Mouse (Mus musculus) embryonic facial prominence, embryonic 12.5 days (tissue): Measurements from ENCODE around the gene Filip1l. TPM values are rescaled to one million over a fixed set of nuclear protein-coding genes. Genes with fewer than 3 reads are reported as not detected.
A peak's percentile ranks its signal among the peaks of the same experiment; 100 is the strongest.

Experiments
- ATAC-seq: fragments of 200-750 bp; cut with Nextera tagmentation; 2 replicates; pipeline ENCODE4 v1.8.0; 2017; ENCODE audit not compliant: insufficient number of reproducible peaks, insufficient read depth, low FRiP score, low TSS enrichment
- H3K27ac ChIP-seq: fragments of 300-500 bp; sonication (generic); 2 replicates; pipeline ENCODE4 v1.5.1; 2016; ENCODE audit warnings: mild to moderate bottlenecking
- H3K27me3 ChIP-seq: fragments of 300-500 bp; sonication (generic); 2 replicates; pipeline ENCODE4 v1.6.1; 2016; ENCODE audit warnings: mild to moderate bottlenecking, moderate library complexity
- H3K36me3 ChIP-seq: fragments of 300-500 bp; sonication (generic); 2 replicates; pipeline ENCODE4 v1.6.1; 2016; ENCODE audit warnings: mild to moderate bottlenecking
- H3K4me1 ChIP-seq: fragments of 300-500 bp; sonication (generic); 2 replicates; pipeline ENCODE4 v1.6.1; 2016
- H3K4me2 ChIP-seq: fragments of 300-500 bp; sonication (generic); replicated peaks from 2 replicates; pipeline ENCODE4 v1.6.1; 2016; ENCODE audit warnings: mild to moderate bottlenecking, moderate library complexity
- H3K4me3 ChIP-seq: fragments of 300-500 bp; sonication (generic); 2 replicates; pipeline ENCODE4 v1.5.1; 2016; ENCODE audit warnings: mild to moderate bottlenecking
- H3K9ac ChIP-seq: fragments of 300-500 bp; sonication (generic); 2 replicates; pipeline ENCODE4 v1.6.1; 2016; ENCODE audit warnings: mild to moderate bottlenecking, moderate library complexity
- H3K9me3 ChIP-seq: fragments of 300-500 bp; sonication (generic); 2 replicates; pipeline ENCODE4 v1.6.1; 2016; ENCODE audit warnings: mild to moderate bottlenecking, moderate library complexity
- WGBS: fragments of 180-500 bp; shearing (Covaris S2); methylation state at CpG from one replicate; pipeline ENCODE4 v1.1.7; 2016; 5-methylcytosine and 5-hydroxymethylcytosine counted together
- polyA plus RNA-seq: library from polyadenylated mRNA; unstranded; fragments of >200 nt; fragmentation: Nextera tagmentation; extraction: Ambion mirVana; gene quantifications from 2 replicates; pipeline ENCODE4 v1.2.1, GENCODE M21; 2016

Gene Filip1l
- polyA plus RNA-seq, 1 experiment from 2014 or later = 27.4 TPM

DNA sequence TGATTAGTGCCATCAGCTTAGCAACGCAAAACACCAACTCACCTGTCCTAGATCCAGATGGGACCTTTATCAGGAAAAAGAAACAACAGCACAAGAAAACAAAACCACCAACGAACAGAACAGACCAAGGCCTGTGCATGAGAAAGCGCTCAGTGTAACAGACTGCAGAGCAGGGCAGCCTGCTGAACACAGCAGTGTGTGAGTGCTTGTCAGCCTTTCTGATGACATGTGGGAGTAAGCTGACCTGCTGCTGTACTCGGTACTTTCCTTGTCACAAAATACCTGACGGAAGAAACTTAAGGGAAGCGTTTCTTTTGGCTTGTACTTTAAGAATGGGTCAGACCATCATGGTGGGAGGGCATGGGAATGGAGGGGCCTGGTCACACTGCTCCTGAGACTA lies 3.6 kb downstream of the Filip1l start:
- 64% methylated on average over 6 of the region's 6 CpGs for WGBS
- Histone ChIP-seq H3K4me3 (no peak overlapping the region), H3K27me3 (no peaks in the 10 kb centered on the region), H3K9me3 (no peaks in the 10 kb centered on the region), H3K4me1 (peaks cover 25% of the 10 kb centered on the region; the same call in 1 of the 2 replicates), H3K4me2 (no peak overlapping the region), H3K27ac (no peak overlapping the region), H3K36me3 (no peaks in the 10 kb centered on the region), H3K9ac (no peak overlapping the region)
- ATAC-seq = no peak

DNA sequence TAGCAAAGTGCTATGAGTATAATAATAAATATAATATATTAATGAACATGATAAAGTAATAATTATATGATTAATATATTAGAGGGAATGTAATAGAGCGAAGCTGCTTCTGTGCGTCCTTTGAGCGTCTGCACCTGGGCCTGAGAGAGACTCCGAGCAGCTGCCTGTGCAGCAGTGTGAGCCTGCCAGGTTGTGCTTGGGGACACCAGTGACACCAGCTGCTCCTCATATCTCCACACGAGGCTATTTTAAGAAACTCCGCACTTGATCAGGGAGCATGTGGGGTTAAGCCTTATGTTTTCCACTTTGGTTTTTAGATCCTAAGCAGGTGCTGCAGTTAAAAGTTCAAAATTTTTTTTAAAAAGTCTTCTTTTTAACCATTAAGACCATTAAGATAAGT lies 4.1 kb downstream of the Filip1l start:
- Histone ChIP-seq H3K4me1 (peaks cover 22% of the 10 kb centered on the region; the same call in 1 of the 2 replicates), H3K4me2 (no peak overlapping the region), H3K36me3 (no peaks in the 10 kb centered on the region), H3K9me3 (no peaks in the 10 kb centered on the region), H3K27ac (no peak overlapping the region), H3K27me3 (no peaks in the 10 kb centered on the region), H3K4me3 (no peak overlapping the region), H3K9ac (no peak overlapping the region)
- WGBS = 84% methylated on average over 6 of the region's 6 CpGs
- ATAC-seq = no peak

DNA sequence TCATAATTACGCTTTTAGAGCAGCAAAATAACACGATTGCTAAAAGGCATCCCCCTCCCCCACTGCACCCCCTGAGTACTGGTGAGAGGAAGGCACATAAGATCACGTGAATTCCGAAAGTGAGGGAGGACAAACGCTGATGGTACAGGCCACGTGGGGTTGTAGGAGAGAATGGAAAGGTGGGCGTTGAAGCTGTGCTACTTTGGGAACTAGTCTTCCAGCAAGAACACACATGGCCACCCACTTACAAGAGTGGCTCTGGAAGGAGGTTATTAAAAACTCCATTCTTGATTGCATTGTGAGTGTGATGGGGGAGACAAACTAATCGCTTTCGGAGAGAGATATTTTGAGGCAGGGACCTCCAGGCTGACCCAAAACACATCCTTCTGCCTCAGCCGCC lies 6.4 kb downstream of the Filip1l start:
- WGBS = 92% methylated on average over 10 of the region's 10 CpGs

DNA sequence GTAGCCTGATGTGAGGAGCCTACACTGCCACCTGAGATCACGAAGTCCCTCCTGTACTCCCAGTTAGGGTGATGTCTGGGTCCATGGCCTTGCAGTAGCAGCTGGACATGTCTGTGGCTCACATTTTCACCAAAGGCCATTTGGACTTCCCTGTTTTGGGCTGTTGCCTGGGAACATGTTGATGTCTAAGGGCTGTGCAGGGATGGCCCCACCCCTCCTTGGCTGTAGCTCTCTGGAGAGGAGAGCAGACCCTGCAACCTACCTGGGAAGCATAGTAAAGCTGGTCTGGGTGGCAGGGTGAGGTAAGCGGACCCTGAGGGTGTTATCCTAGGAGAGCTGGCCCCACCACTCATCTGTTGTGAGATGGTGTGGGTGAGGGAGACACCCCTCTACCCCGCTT lies 7.9 kb downstream of the Filip1l start:
- Histone ChIP-seq H3K9ac (no peak overlapping the region), H3K36me3 (no peaks in the 10 kb centered on the region), H3K27me3 (no peaks in the 10 kb centered on the region), H3K27ac (no peak overlapping the region), H3K9me3 (no peaks in the 10 kb centered on the region), H3K4me2 (no peak overlapping the region), H3K4me3 (no peak overlapping the region), H3K4me1 (peaks cover 17% of the 10 kb centered on the region; the same call in 1 of the 2 replicates)
- 0 out of 2 replicates have a peak, but pooled peaks have one; percentile 38 for ATAC-seq
- WGBS = 93% methylated on average over 3 of the region's 3 CpGs

More for the DNA sequence above, 6.4 kb downstream of the Filip1l start:
- Histone ChIP-seq H3K27me3 (no peaks in the 10 kb centered on the region), H3K4me3 (no peak overlapping the region), H3K4me1 (peaks cover 16% of the 10 kb centered on the region; the same call in 1 of the 2 replicates), H3K9ac (no peak overlapping the region), H3K36me3 (no peaks in the 10 kb centered on the region), H3K27ac (no peak overlapping the region), H3K4me2 (no peak overlapping the region), H3K9me3 (no peaks in the 10 kb centered on the region)
- no peak for ATAC-seq

DNA sequence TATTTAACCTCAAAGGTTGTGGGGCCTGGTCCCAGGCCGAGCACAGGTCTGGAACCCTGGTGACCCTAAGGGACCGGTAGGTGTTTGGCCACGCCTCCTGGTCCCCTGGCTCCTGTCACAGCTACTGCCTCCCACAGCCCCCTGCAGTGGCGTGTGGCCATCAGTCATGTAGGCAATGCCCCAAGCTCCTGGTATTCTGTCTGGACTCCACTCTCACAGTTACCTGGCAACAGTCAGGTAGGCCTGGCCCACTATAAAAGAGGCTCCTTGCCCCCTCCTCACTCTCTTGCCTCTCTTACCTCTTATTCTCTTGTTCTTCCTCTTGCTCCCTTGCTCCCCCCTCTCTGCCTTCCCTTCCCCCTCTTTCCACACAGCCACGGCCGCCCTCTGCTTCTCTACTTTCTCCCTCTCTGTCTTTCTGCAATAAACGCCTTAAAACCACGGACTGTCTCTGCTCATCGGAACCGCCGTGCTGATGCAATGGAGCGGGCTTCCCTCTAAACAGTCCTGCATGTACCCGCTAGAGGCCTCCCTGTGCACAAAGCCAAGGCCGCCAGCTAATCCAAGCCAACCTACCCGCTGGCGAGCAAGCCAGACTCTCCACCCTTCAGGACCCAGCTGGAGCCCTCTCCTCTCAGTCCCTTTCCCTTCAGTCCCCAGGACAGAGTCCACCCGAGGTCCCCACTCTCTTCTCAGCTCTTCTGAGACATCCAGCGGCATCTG lies 9.9 kb downstream of the Filip1l start:
- Histone ChIP-seq H3K27ac (no peak overlapping the region), H3K9ac (no peak overlapping the region; the same call in 1 of the 2 replicates)

DNA sequence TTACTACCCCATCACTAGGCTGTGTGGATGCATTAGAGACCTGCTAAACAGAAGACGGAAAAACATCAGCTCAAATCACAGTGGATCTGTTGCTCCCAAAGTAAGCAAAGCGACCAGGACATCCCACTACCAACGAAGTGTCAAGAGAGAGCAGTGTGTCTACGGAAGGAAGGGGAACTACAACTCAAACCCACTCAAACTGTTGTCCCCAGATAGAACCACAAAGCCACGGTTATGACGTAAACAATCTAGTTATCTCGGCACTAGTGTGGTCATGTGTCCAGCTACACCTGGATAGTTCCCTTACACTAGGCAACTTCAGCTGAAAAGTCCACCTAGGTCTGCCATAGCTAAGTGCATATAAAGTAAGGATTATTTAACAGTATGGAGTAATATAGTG lies 11.6 kb downstream of the Filip1l start:
- ATAC-seq = no peak
- no peaks in the 10 kb centered on the region for H3K9me3 ChIP-seq
- no peaks in the 10 kb centered on the region for H3K27me3 ChIP-seq
- no peak overlapping the region for H3K4me3 ChIP-seq
- peaks cover 28% of the 10 kb centered on the region for H3K4me1 ChIP-seq
- WGBS = 86% methylated on average over 7 of the region's 7 CpGs
- no peak overlapping the region for H3K9ac ChIP-seq
- H3K36me3 ChIP-seq = no peaks in the 10 kb centered on the region
- H3K4me2 ChIP-seq = no peak overlapping the region
- H3K27ac ChIP-seq = no peak overlapping the region

More for the DNA sequence above, 9.9 kb downstream of the Filip1l start:
- 28% methylated on average over 18 of the region's 18 CpGs for WGBS
- no peaks in the 10 kb centered on the region for H3K27me3 ChIP-seq
- H3K36me3 ChIP-seq = no peaks in the 10 kb centered on the region
- no peak overlapping the region for H3K4me3 ChIP-seq
- peaks cover 19% of the 10 kb centered on the region; the same call in 1 of the 2 replicates for H3K4me1 ChIP-seq
- H3K9me3 ChIP-seq = no peaks in the 10 kb centered on the region
- peak overlapping the region; percentile 36 for H3K4me2 ChIP-seq
- no peak for ATAC-seq

DNA sequence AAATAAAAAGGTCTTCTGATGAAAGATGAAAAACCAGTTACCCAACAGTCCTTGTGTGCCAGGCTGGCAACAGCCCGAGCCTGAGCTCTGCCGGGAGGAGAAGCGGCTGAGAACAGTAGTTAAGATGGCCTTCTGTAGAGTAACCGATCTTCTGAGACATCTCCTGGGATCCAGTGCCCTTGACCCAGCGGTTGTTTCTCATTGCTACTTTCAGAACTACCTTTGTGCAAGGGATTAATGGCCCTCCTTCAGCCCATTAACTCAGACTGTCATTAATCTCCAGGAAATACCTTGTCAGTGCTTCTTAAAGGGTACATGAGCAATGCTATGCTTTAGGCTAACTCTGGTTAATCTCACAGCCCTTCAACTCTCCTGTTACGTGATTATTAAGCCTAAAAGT lies 13.2 kb downstream of the Filip1l start:
- Histone ChIP-seq H3K9ac (no peak overlapping the region), H3K9me3 (no peaks in the 10 kb centered on the region), H3K4me2 (no peak overlapping the region), H3K36me3 (no peaks in the 10 kb centered on the region), H3K4me3 (no peak overlapping the region), H3K27me3 (no peaks in the 10 kb centered on the region), H3K4me1 (peaks cover 37% of the 10 kb centered on the region), H3K27ac (no peak overlapping the region)
- 40% methylated on average over 6 of the region's 6 CpGs for WGBS
- ATAC-seq = no peak; the same call in 1 of the 2 replicates

DNA sequence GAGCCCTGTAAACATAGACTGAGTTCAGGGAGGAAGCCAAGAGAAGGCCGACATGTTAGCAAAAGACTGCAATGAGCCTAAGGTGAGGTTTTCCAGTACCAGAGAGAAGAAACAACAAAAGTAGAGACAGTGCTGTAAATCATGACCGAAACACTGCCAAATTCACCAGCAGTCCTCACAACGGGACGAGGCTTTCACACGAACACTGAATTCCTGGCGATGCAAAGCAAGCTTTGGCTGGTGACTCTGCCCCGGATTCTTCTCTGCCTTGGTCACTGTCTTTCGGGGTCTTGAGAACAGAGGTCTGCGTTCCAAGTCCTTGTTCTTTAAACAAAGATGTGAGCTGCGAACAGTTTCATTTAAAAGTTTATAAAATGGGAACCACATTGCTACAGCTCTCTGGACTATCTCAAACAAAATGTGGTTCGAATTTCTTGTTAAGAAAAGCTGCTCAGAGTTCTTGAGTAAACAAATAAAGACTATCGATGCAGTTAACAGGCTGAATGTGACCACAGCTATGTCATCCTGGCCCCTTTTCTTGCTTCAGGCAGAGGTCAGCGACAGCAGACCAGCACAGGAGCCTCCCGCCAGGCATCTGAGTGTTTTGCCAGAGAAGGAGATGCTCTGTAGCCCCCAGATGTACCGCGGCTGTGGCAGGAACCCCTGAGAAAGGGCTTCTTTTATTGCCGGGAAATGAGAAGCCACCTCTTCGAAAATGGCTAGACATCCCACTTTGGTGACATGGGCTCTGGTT lies 14.2 kb downstream of the Filip1l start:
- no peaks in the 10 kb centered on the region for H3K9me3 ChIP-seq
- no peaks in the 10 kb centered on the region for H3K36me3 ChIP-seq
- H3K9ac ChIP-seq = no peak overlapping the region
- peak overlapping the region; percentile 48 for H3K27ac ChIP-seq
- H3K4me2 ChIP-seq = no peak overlapping the region
- H3K4me3 ChIP-seq = no peak overlapping the region
- no peak for ATAC-seq
- 32% methylated on average over 18 of the region's 18 CpGs for WGBS
- H3K27me3 ChIP-seq = no peaks in the 10 kb centered on the region
- peaks cover 37% of the 10 kb centered on the region for H3K4me1 ChIP-seq

DNA sequence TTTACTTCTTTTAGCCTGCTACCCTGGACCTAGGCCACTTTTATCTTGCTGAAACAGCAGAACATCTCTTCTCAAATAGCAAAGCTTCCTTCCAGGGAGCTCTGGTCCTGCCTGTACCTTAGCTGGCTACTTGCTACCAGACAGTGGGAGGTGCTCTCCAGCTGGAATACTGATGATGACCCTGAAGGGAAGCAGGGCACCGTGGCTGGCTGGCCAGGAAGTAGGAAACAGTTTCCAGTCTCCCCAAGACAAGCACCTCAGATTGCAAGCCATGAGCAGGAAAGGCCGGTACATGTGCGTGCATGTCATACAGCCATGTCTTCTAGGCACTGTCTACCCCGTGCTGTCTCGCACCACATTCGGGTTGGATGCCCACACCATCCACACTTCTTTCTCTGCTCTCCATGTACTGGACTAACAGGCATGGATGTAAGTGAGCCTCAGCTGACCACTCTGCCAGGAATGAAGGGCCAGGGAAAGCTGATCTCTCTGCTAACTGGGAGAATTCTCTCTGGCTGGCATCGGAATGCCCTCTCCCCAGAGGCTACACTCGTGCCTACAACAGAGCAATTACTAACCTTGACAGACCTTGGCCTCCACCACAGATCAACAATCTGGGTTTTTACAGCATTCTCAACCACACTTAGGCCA lies 17.1 kb downstream of the Filip1l start:
- 61% methylated on average over 8 of the region's 8 CpGs for WGBS
- Histone ChIP-seq H3K9me3 (no peaks in the 10 kb centered on the region), H3K27me3 (no peaks in the 10 kb centered on the region), H3K27ac (no peak overlapping the region; the same call in 1 of the 2 replicates), H3K4me3 (no peak overlapping the region), H3K36me3 (no peaks in the 10 kb centered on the region), H3K4me2 (no peak overlapping the region), H3K4me1 (peaks cover 28% of the 10 kb centered on the region), H3K9ac (no peak overlapping the region)
- ATAC-seq = no peak

DNA sequence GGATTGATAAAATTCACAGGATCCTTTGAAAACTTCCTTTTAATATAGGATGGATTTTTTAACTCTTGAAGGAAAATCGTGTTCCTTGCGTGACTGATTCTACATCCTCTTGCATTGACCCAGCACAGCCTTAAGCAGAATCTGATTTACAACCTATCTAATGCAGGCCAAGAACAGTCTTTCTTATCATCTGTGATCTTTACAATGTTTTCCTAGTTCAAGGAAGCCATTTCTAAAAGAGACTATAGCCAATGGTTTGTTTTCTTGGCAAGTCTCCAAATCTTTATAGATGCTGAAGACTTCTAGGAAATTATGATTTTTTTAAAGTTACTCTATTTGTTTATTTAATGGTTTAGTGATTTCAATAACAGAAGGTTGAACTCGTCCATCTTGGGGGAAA lies 19.3 kb downstream of the Filip1l start:
- H3K27me3 ChIP-seq = no peaks in the 10 kb centered on the region
- ATAC-seq = no peak
- H3K4me1 ChIP-seq = peaks cover 26% of the 10 kb centered on the region
- H3K4me3 ChIP-seq = no peak overlapping the region
- H3K36me3 ChIP-seq = no peaks in the 10 kb centered on the region
- no peak overlapping the region for H3K9ac ChIP-seq
- 77% methylated on average over 3 of the region's 3 CpGs for WGBS
- H3K9me3 ChIP-seq = no peaks in the 10 kb centered on the region
- H3K27ac ChIP-seq = no peak overlapping the region
- no peak overlapping the region for H3K4me2 ChIP-seq

DNA sequence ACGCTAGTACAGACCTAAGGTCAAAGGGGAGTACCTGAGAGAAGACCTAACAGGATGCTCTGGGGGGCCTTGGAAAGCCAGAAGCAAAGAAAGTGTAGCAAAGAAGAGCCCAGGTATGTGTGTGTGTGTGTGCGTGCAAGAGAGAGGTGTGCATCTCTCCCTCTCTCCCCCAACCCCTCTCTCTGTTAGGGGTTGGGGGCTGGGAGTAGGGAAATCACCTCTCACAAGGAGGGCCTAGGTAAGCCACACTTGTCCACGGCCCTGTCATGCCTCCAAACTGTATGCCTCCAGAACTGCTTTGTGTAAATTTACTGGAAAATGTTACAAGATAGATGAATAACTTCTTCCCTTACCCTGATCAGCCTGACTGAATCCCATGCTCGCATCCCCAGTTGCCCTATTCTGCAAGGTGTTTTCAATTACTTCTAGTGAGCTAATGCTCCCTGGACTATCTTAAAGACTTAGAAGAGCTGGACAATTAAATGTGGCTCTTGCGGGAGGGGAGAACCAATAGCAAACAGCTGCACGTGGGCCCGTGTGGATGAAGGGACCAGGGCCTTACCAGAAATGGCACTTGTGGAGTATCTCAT lies 22.4 kb downstream of the Filip1l start:
- no peak; the same call in 1 of the 2 replicates for ATAC-seq
- WGBS = 51% methylated on average over 7 of the region's 7 CpGs

More for the DNA sequence above, 22.4 kb downstream of the Filip1l start:
- Histone ChIP-seq H3K27ac (0 out of 2 replicates have a peak overlapping the region, but pooled peaks have one; percentile 11), H3K4me3 (no peak overlapping the region), H3K4me1 (peaks cover 11% of the 10 kb centered on the region), H3K27me3 (no peaks in the 10 kb centered on the region), H3K36me3 (no peaks in the 10 kb centered on the region), H3K9me3 (no peaks in the 10 kb centered on the region), H3K9ac (no peak overlapping the region), H3K4me2 (no peak overlapping the region)
